23 mouse cellular contexts compared by ENCODE assay signal in genomic region chr14:30837416-30837996, GRCm38 (mm10). TPM values are rescaled to one million over a fixed set of nuclear protein-coding genes. Genes with fewer than 3 reads are reported as not detected.
"Had no signal": no experiment of that assay in that cellular context is flagged by ENCODE, and none has a peak within 500 bp of the region (broad histone marks: within the 10 kb centered on the region; RNA-seq: fewer than 3 reads in every experiment).

No protein-coding gene starts in this region.

- H3K4me2 ChIP-seq: limb, embryonic 13.5 days; liver, embryonic 12.5 days; liver, embryonic 15.5 days; lung, embryonic 15.5 days; midbrain, embryonic 15.5 days had no signal

- DNase-seq: kidney, adult 11 months; kidney, adult 9 months; kidney, postnatal 25 days; layer of hippocampus, adult 9-11 months; liver; lung, adult 18-20 months; lung, postnatal 10 days; lung, postnatal 36 days; thymus, adult 18-20 months; thymus, postnatal 14 days; thymus, postnatal 4 days had no signal

- H3K27ac ChIP-seq: layer of hippocampus, adult 2 months; limb, embryonic 10.5 days; limb, embryonic 13.5 days; liver, embryonic 12.5 days; liver, embryonic 15.5 days; lung, embryonic 15.5 days; midbrain, embryonic 10.5 days; midbrain, embryonic 15.5 days had no signal

- H3K4me3 ChIP-seq: layer of hippocampus, adult 2 months; limb, embryonic 10.5 days; limb, embryonic 13.5 days; liver, embryonic 12.5 days; liver, embryonic 15.5 days; lung, embryonic 15.5 days; megakaryocyte, embryonic 14.5 days; midbrain, embryonic 10.5 days; midbrain, embryonic 15.5 days had no signal

- H3K27me3 ChIP-seq: limb, embryonic 13.5 days; liver, embryonic 12.5 days; liver, embryonic 15.5 days; lung, embryonic 15.5 days; megakaryocyte, embryonic 14.5 days; midbrain, embryonic 15.5 days had no signal

- H3K36me3 ChIP-seq: midbrain, embryonic 15.5 days had no signal

- H3K9me3 ChIP-seq: limb, embryonic 10.5 days; limb, embryonic 13.5 days; liver, embryonic 12.5 days; liver, embryonic 15.5 days; lung, embryonic 15.5 days; megakaryocyte, embryonic 14.5 days; midbrain, embryonic 10.5 days; midbrain, embryonic 15.5 days had no signal

- H3K4me1 ChIP-seq: limb, embryonic 10.5 days; limb, embryonic 13.5 days; liver, embryonic 15.5 days; lung, embryonic 15.5 days; midbrain, embryonic 10.5 days; midbrain, embryonic 15.5 days had no signal

RNA-seq across cellular contexts. Expression of gene Itih4, which starts 48.8 kb away (rescaled TPM):
- total RNA-seq: layer of hippocampus, postnatal 25 days had no signal
- polyA plus RNA-seq: limb, embryonic 10.5 days; midbrain, embryonic 10.5 days; midbrain, embryonic 15.5 days; neural tube, embryonic 11.5 days; small intestine, adult 2 months had no signal
